Mouse (Mus musculus) hematopoietic stem cell, adult 5-6 weeks (primary cell): ENCODE data around the gene Cisd2. TPM values are rescaled to one million over a fixed set of nuclear protein-coding genes. Genes with fewer than 3 reads are reported as not detected.
A peak's percentile ranks its signal among the peaks of the same experiment; 100 is the strongest.

Experiments
- ATAC-seq, 2 experiments: fragments of 125-278 bp in 1 of 2; replicated peaks in 1 of 2; 2 replicates each; pipeline ENCODE4 v1.8.0; 2016 to 2017; ENCODE audit warnings: inconsistent platforms in 2 of 2, mild to moderate bottlenecking in 2 of 2, moderate number of reproducible peaks in 2 of 2, low read depth in 1 of 2, moderate TSS enrichment in 1 of 2; ENCODE audit not compliant: low FRiP score in 2 of 2, poor library complexity in 2 of 2, severe bottlenecking in 2 of 2, insufficient read depth in 1 of 2, low TSS enrichment in 1 of 2
- total RNA-seq: library from RNA; stranded (forward); fragments of 172-1452, 232-1000 nt; gene quantifications from 2 replicates; pipeline ENCODE4 v1.2.3, GENCODE M21; 2017

Gene Cisd2
- total RNA-seq, 1 experiment from 2014 or later, result 74.7 TPM

- peak; percentile 51 to 61 for ATAC-seq
Observed at GRCm38 (mm10) chr3:135420542-135421309, 3.0 kb downstream of the Cisd2 start.

GRCm38 (mm10) chr3:135417799-135418198, 5.9 kb downstream of the Cisd2 start:
- ATAC-seq, result peak; percentile 53 to 70

- no peak for ATAC-seq
Observed at GRCm38 (mm10) chr3:135417245-135417644, 6.5 kb downstream of the Cisd2 start.

DNA sequence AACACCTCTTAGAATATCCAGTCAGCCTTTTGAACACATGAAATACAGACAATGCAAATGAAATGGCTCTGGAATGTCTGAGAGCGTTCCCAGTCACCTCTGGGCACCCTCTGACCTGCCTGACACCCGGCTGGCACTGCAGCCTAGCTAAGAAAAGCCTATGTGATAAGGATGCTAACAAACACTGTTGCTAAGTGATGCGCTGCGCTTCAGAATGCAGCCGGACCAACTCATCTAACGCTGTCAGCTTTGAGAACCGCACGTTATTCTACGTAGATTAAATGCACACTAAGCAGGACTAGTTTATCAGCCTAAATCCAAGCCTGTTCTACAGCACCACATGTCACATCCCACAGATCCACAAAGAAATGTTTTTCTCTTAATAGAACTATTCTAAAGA, 11.9 kb downstream of the Cisd2 start:
- ATAC-seq, result no peak

GRCm38 (mm10) chr3:135411056-135411455, 12.7 kb downstream of the Cisd2 start:
- ATAC-seq, result no peak

DNA sequence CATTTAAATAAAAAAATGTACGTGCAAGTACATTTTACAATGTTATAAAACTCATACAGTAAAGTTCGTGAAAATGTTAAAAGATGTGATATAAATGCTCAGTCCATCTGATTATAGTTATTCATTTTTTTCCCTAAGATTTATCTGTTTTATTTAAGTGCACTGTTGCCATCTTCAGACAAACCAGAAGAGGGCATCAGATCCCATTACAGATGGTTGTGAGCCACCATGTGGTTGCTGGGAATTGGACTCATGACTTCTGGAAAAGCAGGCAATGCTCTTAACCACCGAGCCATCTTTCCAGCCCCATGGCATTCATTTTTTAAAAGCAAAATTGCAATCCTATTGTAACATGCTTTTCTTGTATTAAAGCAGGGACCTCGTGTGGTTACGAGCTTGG, 14.5 kb downstream of the Cisd2 start:
- no peak for ATAC-seq

DNA sequence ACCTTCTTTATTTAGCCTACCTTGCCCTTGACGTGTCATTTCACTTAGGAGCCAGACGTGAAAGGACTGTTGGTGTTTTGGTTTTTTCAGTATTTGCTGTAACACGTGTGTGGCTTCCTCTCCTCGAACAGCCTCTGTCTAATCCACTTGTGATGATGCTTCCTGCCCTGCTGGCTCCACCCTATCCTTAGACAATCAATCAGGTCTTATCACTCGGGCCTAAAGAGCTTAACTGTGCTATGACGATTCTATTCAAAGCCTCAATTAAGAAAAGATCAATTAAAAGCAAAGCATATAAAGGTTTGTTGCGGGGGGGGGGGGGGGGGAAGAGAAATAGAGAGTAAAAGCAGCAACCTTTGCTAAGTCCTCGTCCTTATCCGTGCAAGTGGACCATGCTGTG, 16.4 kb downstream of the Cisd2 start:
- no peak for ATAC-seq

GRCm38 (mm10) chr3:135404599-135404998, 19.1 kb downstream of the Cisd2 start:
- no peak for ATAC-seq

- no peak for ATAC-seq
Observed at GRCm38 (mm10) chr3:135403856-135404255, 19.9 kb downstream of the Cisd2 start.

DNA sequence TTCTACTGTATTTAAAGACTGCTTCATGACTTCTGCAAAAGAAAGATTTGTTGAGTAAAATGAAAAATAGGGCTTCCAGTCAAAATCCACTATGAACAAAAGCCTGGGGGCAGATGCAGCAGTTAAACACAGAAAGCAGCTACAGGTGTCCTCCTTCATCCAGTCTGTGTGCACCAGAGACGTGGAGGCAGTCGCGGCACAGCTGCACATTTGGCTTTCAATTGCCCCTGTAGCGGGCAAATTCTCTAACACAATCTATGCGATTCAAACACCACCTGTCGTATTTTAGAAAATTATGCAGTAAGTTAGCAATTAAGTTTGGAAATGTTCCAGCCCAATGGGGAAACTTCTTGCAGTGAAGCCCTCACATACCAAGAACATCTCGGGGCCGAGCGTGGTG, 20.5 kb downstream of the Cisd2 start:
- ATAC-seq, result no peak

DNA sequence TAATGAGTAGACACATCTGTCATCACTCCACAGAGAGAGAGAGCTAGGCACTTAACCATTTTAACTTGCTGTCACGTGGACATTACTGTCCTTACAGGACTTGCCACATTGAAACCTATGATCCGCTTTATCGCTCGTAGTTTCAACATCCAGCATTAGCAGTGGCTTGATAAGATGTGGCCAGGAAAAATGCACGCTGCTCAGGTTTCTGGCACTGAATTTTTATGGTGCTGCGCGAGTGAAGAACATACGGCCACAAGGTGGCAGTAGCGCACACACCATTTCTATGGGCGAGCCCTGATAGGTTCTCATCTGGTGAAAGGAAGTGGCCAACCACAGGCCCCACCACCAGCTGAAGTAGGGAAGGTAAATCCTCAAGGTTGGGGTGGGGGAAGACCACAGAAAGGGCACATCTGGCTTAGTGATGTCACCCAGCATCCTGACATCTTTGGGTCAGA, 21.5 kb downstream of the Cisd2 start:
- peak; percentile 97 to 99 for ATAC-seq

DNA sequence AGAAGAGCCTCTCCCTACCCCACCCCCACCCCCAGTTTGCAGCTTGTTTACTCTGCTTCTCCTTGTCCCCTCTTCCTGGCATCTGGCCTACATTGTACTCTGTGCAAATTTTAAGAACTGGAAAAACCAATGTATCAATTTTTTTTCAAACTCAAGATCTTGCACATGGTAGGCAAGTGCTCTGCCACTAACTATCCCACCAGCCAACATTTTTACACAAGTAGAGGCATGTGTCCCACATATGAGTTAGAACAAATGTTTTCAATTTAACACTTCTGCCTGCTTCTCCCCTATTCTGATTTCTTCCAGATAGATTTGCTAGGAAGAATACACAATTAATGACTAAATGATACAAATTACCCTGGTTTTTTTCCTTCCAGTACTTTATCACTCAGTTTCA, 26.6 kb downstream of the Cisd2 start:
- no peak for ATAC-seq

DNA sequence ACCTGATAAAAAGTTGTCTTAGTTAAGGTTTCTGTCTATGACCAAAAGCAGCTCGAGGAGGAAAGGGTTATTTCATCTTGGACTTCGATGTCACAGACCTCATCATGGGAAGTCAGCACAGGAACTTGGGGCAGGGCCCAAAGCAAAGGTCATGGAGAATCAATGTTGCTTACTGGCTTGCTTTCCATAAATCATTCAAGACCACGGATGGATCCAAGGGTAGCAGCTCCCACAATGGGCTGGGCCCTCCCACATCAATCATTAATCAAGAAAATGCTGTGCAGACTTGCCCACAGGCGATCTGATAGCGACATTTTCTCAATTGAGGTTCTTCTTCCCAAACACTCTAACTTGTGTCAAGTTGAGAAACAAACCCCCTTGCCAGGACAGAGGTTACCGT, 27.6 kb downstream of the Cisd2 start:
- no peak for ATAC-seq

- ATAC-seq, result no peak
Observed at GRCm38 (mm10) chr3:135395085-135395484, 28.6 kb downstream of the Cisd2 start.

DNA sequence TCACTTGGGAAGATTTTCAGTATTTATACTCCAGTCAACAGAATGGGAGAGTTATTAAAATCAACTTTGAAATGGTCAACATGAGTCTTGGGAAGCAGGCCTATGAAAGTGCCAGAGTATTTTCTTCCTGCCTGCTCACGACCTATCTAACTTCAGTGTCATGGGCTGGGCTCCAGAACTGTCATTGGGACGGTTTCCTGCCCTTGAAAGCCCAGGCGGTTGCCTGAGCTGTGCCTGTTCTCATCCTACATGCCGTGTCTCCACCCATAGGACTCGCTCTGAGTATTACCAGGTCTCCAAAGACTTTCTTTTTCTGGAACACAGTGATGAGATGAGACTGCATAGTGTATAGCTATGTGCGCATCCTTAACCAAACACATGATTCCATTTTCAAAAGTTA, 30.5 kb downstream of the Cisd2 start:
- ATAC-seq, result no peak

- no peak for ATAC-seq
Observed at GRCm38 (mm10) chr3:135379868-135380267, 43.9 kb downstream of the Cisd2 start.

GRCm38 (mm10) chr3:135377445-135377844, 46.3 kb downstream of the Cisd2 start:
- no peak for ATAC-seq

DNA sequence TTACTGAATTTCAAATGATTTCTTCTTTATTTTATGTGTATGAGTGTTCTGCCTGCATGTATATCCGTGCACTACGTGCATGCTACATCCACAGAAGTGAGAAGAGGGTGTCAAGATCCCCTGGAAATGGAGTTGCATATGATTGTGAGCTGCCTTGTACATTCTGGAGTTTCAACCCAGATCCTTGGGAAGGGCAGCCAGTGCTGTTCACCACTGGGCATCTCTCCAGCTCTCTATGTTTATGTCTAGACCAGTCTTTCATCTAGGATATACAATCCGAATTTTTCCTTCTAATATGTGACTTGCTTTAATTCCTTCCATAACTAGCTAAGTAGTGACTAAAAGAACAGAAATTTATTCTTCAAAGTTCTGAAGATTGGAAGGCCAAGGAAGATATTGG, 47.9 kb downstream of the Cisd2 start:
- no peak for ATAC-seq

GRCm38 (mm10) chr3:135357394-135357793, 66.3 kb downstream of the Cisd2 start:
- no peak for ATAC-seq
